Mouse (Mus musculus): ENCODE data around the gene Gm21818.
"Not testable (repeated sequence)": the region's sequence is repeated elsewhere in the genome, so short reads cannot be mapped to it uniquely, and the experiment has no call there.

Gm21818 gene

GRCm38 (mm10) chr13:120172133-120172532 is at the start of gene Gm21818:
Gene Gm21818, plus strand, starts transcription at chr13:120172433.
- DNase-seq = not testable (repeated sequence)

- not testable (repeated sequence) for DNase-seq
Observed at GRCm38 (mm10) chr13:120139946-120140345, 32.3 kb upstream of the Gm21818 start, which contains the start of gene Gm20767. Gene Gm20767, plus strand, starts transcription at chr13:120140246.

GRCm38 (mm10) chr13:120142348-120142747 is 29.9 kb upstream of the Gm21818 start:
- not testable (repeated sequence) for DNase-seq

- DNase-seq = not testable (repeated sequence)
Observed at GRCm38 (mm10) chr13:120149660-120150407, 22.4 kb upstream of the Gm21818 start.

- DNase-seq = not testable (repeated sequence)
Observed at GRCm38 (mm10) chr13:120150589-120150988, 21.6 kb upstream of the Gm21818 start.

- not testable (repeated sequence) for DNase-seq
Observed at GRCm38 (mm10) chr13:120168301-120168700, 3.9 kb upstream of the Gm21818 start.

GRCm38 (mm10) chr13:120196189-120196821 is 24.1 kb downstream of the Gm21818 start:
- DNase-seq = not testable (repeated sequence)

GRCm38 (mm10) chr13:120215847-120216246 is 43.6 kb downstream of the Gm21818 start, which contains the start of gene Gm21762:
Gene Gm21762, minus strand, starts transcription at chr13:120215947.
- not testable (repeated sequence) for DNase-seq

- DNase-seq = not testable (repeated sequence)
Observed at GRCm38 (mm10) chr13:120220922-120221321, 48.7 kb downstream of the Gm21818 start.

- not testable (repeated sequence) for DNase-seq
Observed at GRCm38 (mm10) chr13:120223012-120223659, 50.9 kb downstream of the Gm21818 start.

All from layer of hippocampus, adult 9-11 months (tissue).